Mouse (Mus musculus) central nervous system, embryonic 14 days (tissue): Measurements from ENCODE around the gene Dph1. TPM values are rescaled to one million over a fixed set of nuclear protein-coding genes. Genes with fewer than 3 reads are reported as not detected.

Source experiments
- polyA plus RNA-seq: library from polyadenylated mRNA; depleted of rRNA; stranded (reverse); fragments of >200 nt; gene quantifications from 2 replicates; pipeline ENCODE4 v1.2.3, GENCODE M21; 2012; rRNA removed

The Dph1 gene
- 19.7 and 22.1 TPM in 2 replicates for polyA plus RNA-seq

DNA sequence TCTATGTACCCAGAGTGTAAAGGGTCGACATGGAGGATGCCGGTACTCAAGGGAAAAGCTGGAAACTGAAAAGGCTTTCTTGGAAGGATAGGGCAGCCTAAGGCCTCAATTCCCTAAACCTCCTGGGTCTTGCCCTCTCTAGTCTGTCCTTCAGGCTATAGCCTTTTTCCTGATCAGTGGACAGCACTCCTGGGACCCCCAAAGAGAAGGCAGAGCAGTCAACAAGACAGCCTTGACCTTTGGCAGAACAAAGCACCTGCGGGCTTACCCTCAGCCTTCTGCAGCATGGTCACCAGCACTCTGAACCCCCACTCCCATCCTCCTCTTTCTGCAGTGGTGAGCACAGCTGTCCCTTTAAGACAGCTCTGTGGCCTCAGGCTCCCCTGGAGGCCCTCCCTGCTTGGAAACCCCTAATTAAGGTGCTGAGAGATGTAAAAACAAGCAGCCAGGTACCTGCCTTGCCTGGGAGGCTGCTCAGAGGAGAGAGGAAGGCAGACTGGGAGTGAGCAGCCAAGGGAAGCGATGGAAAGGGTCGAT, at the start of gene Dph1:
TSS of gene Dph1 (minus strand) at position 337 of the 537 bp plus-strand sequence.

DNA sequence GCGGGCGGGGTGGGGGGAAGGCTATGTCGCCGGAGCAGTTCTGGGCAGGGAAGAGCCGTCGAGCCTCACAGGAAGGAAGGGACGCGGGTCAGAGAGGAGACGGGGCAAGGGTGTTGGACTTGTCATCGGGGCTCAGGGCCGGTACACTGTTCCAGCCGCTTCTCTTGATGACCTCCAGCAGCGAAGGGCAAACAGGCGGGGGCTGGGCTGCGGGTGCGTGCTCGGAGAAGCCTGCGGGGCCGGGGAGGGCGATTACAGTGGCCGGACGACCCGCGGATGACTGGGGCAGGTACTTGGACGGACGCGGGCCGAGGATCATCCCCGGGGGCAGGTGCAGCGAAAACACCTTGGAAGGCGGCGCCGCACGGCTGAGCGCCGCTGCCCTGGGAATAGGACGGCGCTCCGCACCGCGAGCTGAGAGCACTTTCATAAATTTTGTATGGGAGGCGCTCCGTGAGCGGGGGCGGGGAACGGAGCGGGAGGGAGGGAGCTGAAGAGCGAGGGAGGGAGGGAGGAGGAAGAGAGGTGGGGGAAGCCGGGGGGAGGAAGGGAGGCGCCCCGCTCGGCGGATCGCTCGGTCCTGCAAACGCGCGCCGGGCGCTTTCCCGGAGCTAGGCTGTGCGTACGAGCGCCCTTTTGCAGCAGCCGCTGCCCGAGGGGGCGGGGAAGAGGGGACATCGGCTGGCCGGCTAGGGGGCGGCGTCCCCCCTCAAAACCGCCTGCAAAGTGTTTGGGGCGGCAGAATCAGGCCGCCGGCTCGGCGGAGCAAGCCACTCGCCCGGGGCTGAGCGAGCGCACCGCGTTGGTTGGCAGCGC, 2.4 kb upstream of the Dph1 start, which contains the start of gene Rtn4rl1:
TSS of gene Rtn4rl1 (plus strand) at position 528 of the 816 bp plus-strand sequence.

DNA sequence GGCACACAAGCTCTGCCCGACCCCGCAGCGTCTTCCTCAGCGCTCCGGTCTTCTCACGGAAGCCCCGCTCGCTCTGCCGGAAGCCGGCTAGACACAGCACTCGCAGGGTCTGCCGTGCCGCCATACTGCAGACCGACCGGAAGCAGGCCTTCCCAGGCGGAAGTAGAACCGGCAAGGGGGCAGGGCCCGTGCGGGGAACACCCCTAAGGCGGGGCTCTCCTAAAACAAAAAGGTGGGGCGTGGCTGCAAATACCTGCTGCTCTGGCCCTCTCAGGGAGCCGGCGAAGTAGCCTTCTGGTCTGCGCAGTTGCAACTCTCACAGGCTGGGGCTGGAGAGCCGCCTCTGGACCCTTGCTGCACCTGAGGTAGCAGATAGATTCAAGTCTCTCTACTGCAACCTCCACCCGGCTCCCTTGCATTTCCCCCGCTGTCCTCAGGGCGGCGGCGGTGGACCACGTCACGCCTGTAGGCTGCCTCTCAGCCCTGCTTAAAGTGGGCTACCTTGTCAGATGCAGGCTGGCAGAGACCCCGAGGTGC, 12.3 kb downstream of the Dph1 start, which contains the start of gene Ovca2:
TSS of gene Ovca2 (minus strand) at position 164 of the 537 bp plus-strand sequence.

DNA sequence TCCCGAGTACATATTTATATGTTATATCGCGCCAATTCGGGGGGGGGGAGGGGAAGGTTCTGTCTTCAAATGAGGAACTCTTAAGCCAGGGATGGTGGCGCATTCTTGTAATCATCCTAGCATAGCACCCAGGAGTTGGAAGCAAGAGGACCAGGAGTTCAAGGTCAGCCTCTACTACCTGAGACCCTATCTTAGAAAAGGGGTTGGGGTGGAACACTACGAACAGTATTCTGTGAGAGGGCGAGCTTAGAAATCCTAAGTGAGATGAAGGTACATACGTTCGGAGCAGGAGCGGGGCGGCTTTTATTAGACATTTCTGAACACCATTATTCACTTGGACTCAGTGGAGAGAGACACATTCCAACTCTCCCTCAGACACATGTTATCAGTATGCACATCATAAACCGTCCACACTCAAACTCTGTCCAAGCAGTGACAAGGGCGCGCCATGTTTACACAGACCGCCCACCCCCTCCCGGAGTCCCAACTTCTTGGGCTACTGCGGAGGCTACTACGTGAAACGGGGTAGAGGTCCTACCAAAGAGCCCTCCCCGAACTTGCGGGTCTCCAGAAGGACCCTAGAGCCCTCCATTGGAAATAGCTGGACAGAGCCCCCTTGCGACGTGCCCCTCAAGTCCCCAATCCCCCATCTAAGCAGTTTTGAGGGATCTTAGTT, 21.5 kb downstream of the Dph1 start, which contains the start of gene Hic1:
TSS of gene Hic1 (minus strand) at position 115 of the 676 bp plus-strand sequence.

Other genes with a start within 250 kb of the Dph1 start
- 7.9 and 17.4 TPM in 2 replicates for gene Hic1, start 21.7 kb downstream of the Dph1 start, polyA plus RNA-seq
- gene Ovca2, start 12.4 kb downstream of the Dph1 start, polyA plus RNA-seq = 19.2 TPM in 2 replicates
- 5.8 and 7.5 TPM in 2 replicates for gene Rtn4rl1, start 2.5 kb upstream of the Dph1 start, polyA plus RNA-seq
- 54.6 and 59.8 TPM in 2 replicates for gene Rpa1, start 157.1 kb upstream of the Dph1 start, polyA plus RNA-seq
- gene Smyd4, start 157.2 kb upstream of the Dph1 start, polyA plus RNA-seq = 8.2 TPM in 2 replicates
- gene Serpinf1, start 231.5 kb upstream of the Dph1 start, polyA plus RNA-seq = 32.4 and 60.9 TPM in 2 replicates
- gene Serpinf2, start 248.3 kb upstream of the Dph1 start, polyA plus RNA-seq = 0.15 and 0.22 TPM in 2 replicates